Mouse (Mus musculus): ENCODE results near the gene Prex1.

The Prex1 gene

GRCm38 (mm10) chr2:166658380-166658779, 55.3 kb downstream of the Prex1 start:
- DNase-seq: no peak

- DNase-seq: no peak
Observed at GRCm38 (mm10) chr2:166657451-166658011, 56.1 kb downstream of the Prex1 start.

- DNase-seq: no peak
Observed at GRCm38 (mm10) chr2:166656630-166657029, 57.0 kb downstream of the Prex1 start.

- no peak for DNase-seq
Observed at GRCm38 (mm10) chr2:166655727-166656520, 57.7 kb downstream of the Prex1 start.

- no peak for DNase-seq
Observed at GRCm38 (mm10) chr2:166655308-166655707, 58.3 kb downstream of the Prex1 start.

- DNase-seq: no peak
Observed at GRCm38 (mm10) chr2:166654875-166655274, 58.8 kb downstream of the Prex1 start.

GRCm38 (mm10) chr2:166653564-166653963, 60.1 kb downstream of the Prex1 start:
- no peak for DNase-seq

- no peak for DNase-seq
Observed at GRCm38 (mm10) chr2:166652672-166653071, 61.0 kb downstream of the Prex1 start.

GRCm38 (mm10) chr2:166651317-166652030, 62.2 kb downstream of the Prex1 start:
- DNase-seq: no peak

GRCm38 (mm10) chr2:166650414-166650813, 63.2 kb downstream of the Prex1 start:
- DNase-seq: peak; percentile 96

GRCm38 (mm10) chr2:166647242-166647641, 66.4 kb downstream of the Prex1 start:
- DNase-seq: no peak

- DNase-seq: no peak
Observed at GRCm38 (mm10) chr2:166646434-166647088, 67.1 kb downstream of the Prex1 start.

GRCm38 (mm10) chr2:166644816-166645215, 68.8 kb downstream of the Prex1 start:
- no peak for DNase-seq

GRCm38 (mm10) chr2:166642581-166642987, 71.0 kb downstream of the Prex1 start:
- peak; percentile 91 for DNase-seq

GRCm38 (mm10) chr2:166639750-166640149, 73.9 kb downstream of the Prex1 start:
- no peak for DNase-seq

- peak; percentile 98 for DNase-seq
Observed at GRCm38 (mm10) chr2:166638947-166639641, 74.5 kb downstream of the Prex1 start.

GRCm38 (mm10) chr2:166638079-166638800, 75.4 kb downstream of the Prex1 start:
- DNase-seq: peak; percentile 92

- DNase-seq: no peak
Observed at GRCm38 (mm10) chr2:166637673-166637990, 76.0 kb downstream of the Prex1 start.

- no peak for DNase-seq
Observed at GRCm38 (mm10) chr2:166636867-166637672, 76.6 kb downstream of the Prex1 start.

GRCm38 (mm10) chr2:166635521-166635920, 78.1 kb downstream of the Prex1 start:
- DNase-seq: no peak
